Mouse (Mus musculus): ENCODE data around the gene Smyd5.

DNA sequence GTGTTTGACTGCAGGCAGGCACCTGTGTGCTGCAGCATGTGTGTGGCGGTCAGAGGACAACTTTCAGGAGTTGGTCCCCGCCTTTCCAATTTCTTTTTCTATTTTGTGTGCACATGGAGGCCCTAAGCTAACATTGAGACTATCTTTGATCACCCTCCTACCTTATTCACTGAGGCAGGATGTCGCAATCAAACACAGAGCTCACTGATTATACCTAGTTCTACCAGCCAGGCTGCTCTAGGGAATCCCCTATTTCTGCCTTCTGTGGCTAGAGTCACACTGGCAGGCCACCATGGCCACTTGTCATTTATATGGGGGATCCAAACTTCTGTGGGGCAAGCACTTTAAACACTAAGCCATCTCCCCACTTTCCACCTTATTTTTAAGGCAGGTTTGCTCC, 57.9 kb downstream of the Smyd5 start:
- TF ChIP-seq CTCF (IDR thresholded peaks at IDR 0.05; ENCODE audit: low read depth) (no peak), EP300 (IDR thresholded peaks at IDR 0.05; ENCODE audit: low read depth) (no peak)

Measured in heart, postnatal 0 days (tissue).